Mouse (Mus musculus): ENCODE data around the gene Ttll7. TPM values are rescaled to one million over a fixed set of nuclear protein-coding genes. Genes with fewer than 3 reads are reported as not detected.

Gene Ttll7
- total RNA-seq, 2 experiments from 2014 or later, result 145 to 154 TPM

DNA sequence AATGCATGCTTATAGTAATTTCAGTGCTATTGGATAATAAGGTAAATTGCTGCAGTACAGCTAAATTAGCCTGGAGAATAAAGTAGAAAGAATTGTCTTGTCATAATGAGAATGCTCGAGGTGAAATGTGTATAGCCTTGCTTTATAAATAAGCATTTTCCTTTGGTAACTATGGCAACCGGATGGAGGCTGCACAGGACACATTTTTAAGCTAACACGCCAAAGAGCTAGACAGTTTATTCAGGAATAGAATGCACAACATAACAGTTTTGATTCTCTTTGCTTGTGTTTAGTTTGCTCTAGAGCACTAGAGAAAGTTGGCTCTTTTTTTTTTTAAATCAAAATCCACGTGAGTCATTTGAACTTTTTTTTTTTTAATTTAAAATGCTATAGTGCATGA lies 49.6 kb downstream of the Ttll7 start:
- peak in 1 of 2 experiments; percentile 36 for DNase-seq (ENCODE audit: low spot score in 2 of 2)
- intact Hi-C loops (cut with DNase I), result no loop called here

DNA sequence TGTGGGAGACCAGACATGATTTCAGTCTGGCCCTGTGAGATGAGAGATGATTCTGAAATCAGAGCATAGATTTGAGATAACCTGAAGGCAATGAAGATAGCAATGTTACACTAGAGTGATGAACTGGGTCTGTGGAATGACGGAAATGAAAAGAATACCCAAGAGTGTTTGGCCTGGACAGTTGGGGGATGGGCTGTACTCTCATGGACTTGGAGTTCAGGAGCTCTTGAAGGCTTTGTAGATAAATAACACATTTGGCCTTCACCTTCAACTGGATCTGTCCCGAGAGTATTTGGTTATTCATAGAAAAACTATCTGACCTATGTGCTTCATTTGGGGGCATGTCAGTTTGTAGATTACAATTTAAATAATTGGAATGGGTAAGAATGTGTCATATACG lies 53.4 kb downstream of the Ttll7 start:
- intact Hi-C loops (cut with DNase I), result no loop called here
- DNase-seq (ENCODE audit: low spot score in 2 of 2), result no peak

DNA sequence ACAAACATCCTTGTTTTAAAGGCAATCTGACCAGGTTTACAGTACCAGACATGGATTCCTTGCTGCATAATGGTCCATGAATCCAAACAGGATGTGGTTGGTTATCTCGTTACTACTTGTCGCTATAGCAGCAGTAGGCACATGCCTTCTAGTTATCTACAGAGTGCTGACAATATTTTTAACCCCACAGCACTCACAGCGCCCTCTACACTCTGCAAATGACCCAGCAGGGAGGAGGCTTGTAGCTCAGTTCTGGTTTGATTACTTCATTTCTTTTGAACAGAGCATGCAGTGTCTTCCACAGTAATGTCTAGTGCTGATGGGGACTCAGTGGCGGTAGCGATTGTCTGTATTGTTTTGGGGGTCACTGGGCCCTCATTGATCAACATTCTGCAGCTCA lies 56.8 kb downstream of the Ttll7 start:
- intact Hi-C loops (cut with DNase I), result no loop called here
- no peak for DNase-seq (ENCODE audit: low spot score in 2 of 2)

DNA sequence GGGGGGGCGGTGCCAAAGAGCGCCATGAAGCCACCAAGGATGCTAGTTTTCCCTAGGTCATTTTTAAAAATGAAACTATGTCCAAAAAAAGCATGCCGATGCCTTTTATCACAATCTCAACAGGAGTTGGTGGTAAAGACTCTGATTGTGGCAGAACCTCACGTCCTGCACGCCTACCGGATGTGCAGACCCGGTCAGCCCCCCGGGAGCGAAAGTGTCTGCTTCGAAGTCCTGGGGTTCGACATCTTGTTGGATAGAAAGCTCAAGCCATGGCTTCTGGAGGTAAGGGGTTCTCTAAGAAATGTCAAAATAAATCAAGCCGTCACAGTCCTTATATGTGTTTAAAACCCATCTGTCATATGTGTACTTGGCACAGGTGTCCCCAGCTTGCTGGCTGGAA lies 60.9 kb downstream of the Ttll7 start:
- intact Hi-C loops (cut with DNase I), result loop anchor here (5.0 to 10.0 kb wide), 6 partner anchors 61 to 728 kb away; partner anchors contain the start of genes Prkacb and Ttll7
- no peak for DNase-seq (ENCODE audit: low spot score in 2 of 2)

DNA sequence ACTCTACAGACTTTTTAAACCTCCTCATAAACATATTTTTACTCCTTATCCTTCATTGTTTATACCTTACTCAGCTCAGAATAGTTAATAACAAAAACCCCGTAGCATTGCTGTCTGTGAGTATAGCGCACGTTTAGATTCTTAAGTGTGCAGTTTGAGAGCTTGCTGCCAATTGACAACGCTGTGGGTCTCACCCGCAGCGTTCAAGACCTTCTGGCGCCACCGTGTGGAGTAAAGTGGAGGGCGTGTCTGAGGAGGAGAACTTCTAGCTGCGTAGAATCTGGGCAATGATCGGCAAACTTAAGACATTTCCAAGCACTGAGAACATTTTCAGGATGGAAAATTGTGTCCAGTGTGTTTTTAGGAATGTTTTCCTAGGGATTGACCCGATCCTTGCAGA lies 62.6 kb downstream of the Ttll7 start:
- peak; percentile 85 to 87 for DNase-seq (ENCODE audit: low spot score in 2 of 2)
- intact Hi-C loops (cut with DNase I), result loop anchor here (5.0 to 10.0 kb wide), 6 partner anchors 62 to 730 kb away; partner anchors contain the start of genes Prkacb and Ttll7

DNA sequence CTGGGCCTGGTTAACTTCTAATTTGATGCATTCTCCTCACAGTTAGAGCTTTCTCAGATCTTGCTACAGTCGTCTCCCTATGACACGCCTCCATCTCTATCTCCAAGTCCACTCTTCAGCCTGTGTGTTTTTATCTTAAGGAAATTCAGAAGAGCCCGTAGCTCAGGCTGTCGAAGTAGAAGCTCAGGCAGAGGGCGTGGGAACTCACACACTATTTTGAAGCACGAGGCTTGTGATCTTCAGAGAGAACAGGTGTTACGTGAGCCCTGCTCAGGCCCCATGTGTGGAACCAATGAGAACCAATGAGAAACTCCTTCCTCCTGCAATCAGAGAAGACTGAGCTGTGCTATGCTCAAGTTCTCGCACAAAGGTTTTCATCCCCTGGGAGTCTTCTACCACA lies 65.7 kb downstream of the Ttll7 start:
- DNase-seq (ENCODE audit: low spot score in 2 of 2), result peak; percentile 30 to 52
- intact Hi-C loops (cut with DNase I), result loop anchor here (10.0 kb wide), 3 partner anchors 353 to 733 kb away; no protein-coding TSS in a partner anchor

DNA sequence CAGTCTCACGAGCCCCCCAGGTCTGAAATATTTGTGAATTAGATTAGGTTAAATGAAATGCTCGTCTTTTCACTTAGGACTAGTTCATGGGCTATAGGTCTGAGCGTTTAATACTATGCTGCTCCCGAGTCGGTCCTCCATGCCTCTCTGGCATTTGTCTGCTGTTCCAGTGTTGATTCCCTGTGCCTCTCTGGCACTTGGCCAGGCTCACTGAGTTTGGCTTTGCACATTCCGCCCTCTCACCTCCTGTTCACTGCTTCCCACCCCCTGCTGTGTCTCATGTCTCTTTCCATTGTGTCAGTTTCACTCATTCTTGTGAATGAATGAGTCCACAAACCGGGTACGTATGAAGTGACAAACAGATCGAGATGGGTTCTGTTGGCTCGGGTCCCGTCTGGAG lies 66.2 kb downstream of the Ttll7 start:
- intact Hi-C loops (cut with DNase I), result loop anchor here (10.0 kb wide), 3 partner anchors 354 to 734 kb away; no protein-coding TSS in a partner anchor
- DNase-seq (ENCODE audit: low spot score in 2 of 2), result peak; percentile 65 to 81

DNA sequence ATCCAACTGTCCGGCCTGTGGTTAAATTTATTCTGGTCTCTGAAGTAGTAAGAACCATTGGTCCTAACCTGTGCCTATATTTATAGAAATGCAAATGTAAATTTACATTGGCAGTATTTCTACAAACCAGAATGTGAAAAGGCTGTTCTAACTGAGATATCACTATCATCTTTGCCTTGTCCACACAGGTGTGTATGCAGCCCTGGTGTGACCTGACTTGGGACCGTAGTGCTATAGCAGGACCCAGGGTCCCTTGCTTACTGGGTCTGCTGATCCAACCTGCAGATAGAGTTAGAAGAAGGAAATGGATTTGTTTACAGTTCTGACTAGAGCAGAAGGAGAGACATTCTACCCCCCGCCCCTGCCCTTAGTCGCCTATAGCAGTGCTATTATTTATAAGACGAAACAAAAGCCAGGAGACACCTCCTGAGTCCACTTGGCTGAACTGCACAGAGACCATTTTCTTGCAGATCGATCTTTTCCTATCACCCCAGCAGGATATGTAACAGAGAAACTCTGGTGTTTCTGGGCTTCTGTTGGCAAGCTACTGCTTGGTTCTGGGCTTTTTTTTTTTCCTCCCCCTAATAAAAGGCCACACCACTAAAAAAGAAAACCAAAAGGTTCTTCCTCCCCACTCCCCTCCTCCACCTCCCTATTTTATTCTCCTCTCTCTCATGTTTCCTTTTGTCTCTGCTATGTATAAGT lies 75.3 kb downstream of the Ttll7 start:
- DNase-seq (ENCODE audit: low spot score in 2 of 2), result no peak
- intact Hi-C loops (cut with DNase I), result no loop called here

DNA sequence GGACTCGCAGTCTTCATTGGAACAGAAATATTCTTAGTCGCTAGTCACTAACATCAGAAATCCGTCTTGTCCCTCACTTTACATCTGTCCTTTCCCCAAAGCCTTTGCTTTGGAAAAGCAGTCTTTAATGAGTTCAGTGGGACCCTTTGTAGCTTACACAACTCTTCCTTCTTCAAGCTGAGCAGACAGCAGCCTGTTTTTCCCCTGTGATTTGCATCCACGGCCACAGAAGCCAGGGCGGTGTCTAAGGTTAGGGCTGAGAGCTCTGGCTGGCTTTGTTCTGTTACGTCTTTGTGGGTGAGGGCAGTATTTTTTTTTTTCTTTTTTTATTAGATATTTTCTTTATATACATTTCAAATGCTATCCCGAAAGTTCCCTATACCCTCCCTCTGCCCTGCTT lies 76.0 kb downstream of the Ttll7 start:
- DNase-seq (ENCODE audit: low spot score in 2 of 2), result no peak
- intact Hi-C loops (cut with DNase I), result no loop called here

DNA sequence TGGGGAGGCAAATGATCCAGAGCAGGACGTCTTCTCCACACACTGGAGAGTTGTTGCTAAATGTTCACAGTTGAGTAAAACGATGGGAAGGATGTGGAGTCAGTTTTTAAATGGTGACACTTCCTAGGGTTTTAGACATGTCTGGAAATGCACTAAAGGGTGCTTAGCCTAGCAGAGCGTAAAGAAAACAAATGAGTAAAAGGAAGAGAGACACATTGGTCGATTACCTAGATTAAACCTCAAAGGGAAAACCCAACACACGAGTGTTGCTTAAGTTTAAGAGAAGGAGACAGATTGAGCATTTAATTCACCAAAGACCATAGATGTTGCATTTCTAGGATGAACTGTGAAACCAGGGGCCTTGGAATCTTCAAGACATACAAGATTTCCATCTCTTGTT lies 76.8 kb downstream of the Ttll7 start:
- no peak for DNase-seq (ENCODE audit: low spot score in 2 of 2)

DNA sequence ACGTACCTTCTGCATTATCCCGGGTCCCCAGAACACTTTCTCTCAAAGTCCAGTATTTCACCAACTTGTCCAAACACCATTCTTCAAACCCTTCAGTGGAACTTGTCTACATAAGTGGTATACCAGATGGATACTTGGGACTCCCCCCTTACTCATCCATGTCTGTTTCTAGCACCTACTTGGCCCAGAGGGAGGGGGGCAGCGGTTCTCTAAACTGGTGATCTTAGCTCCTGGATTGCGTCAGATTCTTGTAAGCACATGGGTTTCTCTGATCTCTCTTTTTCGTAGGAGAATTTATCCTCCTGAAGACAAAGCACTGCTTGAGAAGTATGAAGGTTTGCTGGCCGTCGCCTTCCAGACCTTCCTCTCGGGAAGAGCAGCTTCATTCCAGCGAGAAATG lies 79.0 kb downstream of the Ttll7 start:
- DNase-seq (ENCODE audit: low spot score in 2 of 2), result no peak
- intact Hi-C loops (cut with DNase I), result no loop called here

More for the DNA sequence above, 76.8 kb downstream of the Ttll7 start:
- intact Hi-C loops (cut with DNase I), result no loop called here

DNA sequence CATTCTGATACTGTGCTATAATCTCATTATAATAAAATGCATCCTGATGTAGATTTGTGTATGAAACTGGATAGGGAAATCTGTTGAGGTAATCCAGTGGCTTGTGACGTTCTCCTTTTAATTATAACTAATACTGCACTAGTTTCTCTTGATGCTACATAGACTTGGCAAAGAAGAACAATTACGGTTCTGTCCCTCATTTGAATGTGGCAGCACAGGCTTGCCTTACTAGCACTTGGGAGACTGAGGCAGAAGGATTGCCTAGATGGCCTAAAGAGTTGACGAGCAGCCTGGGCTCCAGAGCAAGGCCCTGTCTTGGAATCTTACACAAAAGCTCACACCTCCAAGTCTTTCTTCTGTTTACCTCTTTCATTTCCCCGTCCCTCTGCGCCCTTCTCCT lies 80.3 kb downstream of the Ttll7 start:
- intact Hi-C loops (cut with DNase I), result no loop called here
- no peak for DNase-seq (ENCODE audit: low spot score in 2 of 2)

DNA sequence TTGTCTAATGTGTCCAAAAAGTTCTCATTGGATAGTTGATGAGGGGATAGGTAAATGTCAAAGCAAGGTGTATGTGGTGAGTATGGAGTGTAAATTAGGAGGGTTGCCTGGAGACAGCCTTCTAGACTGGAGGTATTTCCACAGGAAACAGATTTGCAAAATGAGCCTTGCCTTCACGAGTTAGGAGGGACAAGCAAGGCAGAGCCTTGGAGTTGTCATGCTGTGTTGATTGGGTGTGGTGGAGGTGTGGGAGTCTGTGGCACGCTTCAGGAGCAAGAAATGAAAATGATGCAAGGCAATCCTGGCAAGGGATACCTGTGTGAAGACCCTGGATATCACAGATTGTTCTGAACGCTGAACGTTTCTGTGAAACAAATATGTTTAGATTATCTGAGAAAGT lies 84.7 kb downstream of the Ttll7 start:
- intact Hi-C loops (cut with DNase I), result no loop called here

DNA sequence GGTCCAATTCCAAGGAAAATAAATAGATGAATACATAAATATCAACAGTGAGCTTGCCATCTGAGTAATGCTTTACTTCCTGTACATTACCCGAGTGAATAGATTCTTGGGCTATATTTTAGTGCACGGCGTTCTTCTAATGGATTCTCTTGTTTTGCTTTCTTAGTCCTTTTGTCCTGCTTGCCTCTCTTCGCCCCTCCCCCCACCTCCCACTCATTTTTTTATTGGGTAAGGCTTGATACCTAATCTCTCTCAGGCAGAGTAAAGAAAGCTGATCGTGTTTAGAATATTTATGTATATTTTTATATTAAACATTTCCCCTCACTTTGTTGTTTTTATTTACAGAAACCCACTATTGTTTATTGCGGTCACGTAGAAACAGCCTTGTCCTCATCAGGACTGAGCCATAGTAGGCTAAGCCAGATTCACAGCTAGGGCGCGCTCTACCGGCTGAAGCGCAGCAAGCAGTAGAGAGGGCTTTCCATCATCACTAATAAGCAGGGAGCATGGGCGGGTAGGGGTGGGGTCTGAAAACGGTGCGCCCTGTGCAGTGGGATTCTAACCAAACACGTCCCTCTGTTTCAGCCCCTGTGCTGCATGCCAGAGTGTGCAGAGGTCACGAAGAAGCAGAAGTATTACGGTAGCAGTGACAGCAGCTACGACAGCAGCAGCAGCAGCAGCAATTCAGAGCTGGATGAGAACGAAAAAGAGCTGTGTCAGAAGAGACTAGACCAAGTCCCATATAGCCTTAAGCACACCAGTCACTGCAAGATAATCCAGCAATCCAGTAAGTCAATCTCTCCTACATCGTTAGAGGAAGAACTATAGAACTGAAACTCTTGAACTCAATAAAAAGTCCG lies 87.5 kb downstream of the Ttll7 start:
- peak in 1 of 2 experiments; percentile 34 for DNase-seq (ENCODE audit: low spot score in 2 of 2)
- intact Hi-C loops (cut with DNase I), result loop anchor here (10.0 kb wide), 2 partner anchors 145 to 615 kb away; no protein-coding TSS in a partner anchor

More for the DNA sequence above, 84.7 kb downstream of the Ttll7 start:
- DNase-seq (ENCODE audit: low spot score in 2 of 2), result no peak

DNA sequence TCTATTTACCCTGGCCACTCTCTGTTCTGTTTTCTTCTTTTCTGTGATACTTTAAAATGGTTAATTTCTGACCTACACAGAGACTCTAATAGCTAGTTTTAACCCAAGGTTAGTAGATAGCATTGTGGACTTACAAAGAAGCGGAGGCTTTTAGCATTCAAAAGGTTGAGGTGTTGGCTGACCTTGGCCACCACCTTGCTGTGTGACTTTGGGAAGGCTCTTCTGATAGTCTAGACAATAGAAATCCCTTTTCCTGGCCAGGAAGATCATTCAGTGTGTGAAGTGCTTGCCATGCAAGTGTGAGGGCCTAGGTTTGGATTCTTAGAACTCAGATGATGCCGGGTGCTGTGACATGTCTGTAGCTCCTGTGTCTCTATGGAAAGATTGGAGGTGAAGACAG lies 90.9 kb downstream of the Ttll7 start:
- intact Hi-C loops (cut with DNase I), result loop anchor here (10.0 kb wide), 2 partner anchors 148 to 618 kb away; no protein-coding TSS in a partner anchor
- DNase-seq (ENCODE audit: low spot score in 2 of 2), result no peak

DNA sequence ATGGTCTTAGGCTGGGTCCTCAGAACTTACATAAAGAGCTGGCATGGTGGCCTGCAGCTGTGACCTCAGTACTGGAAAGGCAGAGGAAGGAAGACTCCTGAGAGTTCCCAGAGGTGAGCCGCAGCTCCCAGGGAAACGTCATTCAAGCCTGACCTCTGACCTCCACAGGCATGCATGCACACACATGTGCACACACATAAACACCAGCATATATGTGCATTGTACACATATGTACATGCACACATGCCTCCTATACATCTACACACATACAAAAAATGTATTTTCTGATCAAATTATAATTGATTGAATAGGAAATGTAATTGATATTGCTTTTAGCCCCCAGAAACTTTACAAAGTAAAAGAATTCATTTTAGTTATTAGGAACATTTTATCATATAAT lies 93.2 kb downstream of the Ttll7 start:
- DNase-seq (ENCODE audit: low spot score in 2 of 2), result no peak
- intact Hi-C loops (cut with DNase I), result loop anchor here (10.0 kb wide), 2 partner anchors 151 to 621 kb away; no protein-coding TSS in a partner anchor

DNA sequence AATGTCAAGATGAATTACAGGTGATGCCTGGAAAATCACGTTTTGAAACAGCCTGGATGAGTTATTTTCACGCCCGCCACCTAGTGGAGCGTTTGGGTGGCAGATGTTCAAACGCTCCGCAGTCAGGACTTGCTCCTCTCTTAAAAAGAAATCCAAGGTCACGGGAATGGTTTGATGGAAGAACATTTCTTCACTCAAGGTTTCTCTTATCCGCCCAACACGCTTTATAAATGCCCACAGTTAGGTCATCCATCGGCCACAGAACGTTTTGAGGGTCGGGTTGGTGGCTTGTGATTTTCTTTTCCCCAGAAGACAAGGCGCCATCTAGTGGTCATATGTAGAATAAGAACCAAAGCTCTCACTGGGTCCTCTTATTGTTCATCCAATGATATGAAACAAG lies 93.7 kb downstream of the Ttll7 start:
- intact Hi-C loops (cut with DNase I), result loop anchor here (10.0 kb wide), 2 partner anchors 151 to 621 kb away; no protein-coding TSS in a partner anchor
- peak; percentile 76 to 82 for DNase-seq (ENCODE audit: low spot score in 2 of 2)

DNA sequence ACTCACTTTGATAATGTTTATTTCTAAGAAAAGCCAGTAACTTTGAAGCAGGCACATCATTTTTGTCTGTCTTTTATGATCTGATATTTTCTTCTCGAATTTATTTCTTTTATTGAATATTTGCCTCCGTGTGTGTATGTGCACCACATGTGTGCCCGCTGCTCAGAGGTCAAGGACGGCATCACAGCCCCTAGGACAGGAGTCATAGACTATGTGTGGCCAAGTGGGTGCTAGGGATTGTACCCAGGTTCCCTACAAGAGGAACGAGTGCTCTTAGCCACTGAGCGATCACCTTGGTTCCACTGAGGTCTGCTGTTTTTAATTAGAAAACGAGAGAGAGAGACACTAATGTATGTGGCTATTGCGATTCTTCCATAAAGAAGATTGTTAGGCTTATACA lies 94.5 kb downstream of the Ttll7 start:
- intact Hi-C loops (cut with DNase I), result loop anchor here (10.0 kb wide), 2 partner anchors 152 to 622 kb away; no protein-coding TSS in a partner anchor

DNA sequence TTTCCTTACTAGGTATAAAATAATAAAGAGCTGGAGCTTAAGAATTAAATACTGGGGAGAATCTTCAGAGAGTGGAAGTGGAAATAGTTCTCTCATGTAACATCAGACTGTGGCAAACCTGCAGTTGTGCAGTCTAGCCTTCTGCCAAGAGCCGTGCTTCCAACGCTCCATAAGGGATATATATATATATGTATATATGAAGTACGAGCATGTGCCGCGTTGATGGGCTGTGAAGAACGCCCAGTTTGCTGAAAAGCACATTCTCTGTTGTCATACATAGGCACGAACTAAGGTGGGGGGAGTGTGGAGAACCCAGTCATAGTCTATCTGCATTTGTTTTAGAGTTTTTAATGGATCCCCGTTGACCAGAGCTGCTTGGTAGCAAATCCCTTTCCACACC lies 104.6 kb downstream of the Ttll7 start:
- intact Hi-C loops (cut with DNase I), result no loop called here
- DNase-seq (ENCODE audit: low spot score in 2 of 2), result peak; percentile 22 to 64

More for the DNA sequence above, 94.5 kb downstream of the Ttll7 start:
- DNase-seq (ENCODE audit: low spot score in 2 of 2), result no peak

DNA sequence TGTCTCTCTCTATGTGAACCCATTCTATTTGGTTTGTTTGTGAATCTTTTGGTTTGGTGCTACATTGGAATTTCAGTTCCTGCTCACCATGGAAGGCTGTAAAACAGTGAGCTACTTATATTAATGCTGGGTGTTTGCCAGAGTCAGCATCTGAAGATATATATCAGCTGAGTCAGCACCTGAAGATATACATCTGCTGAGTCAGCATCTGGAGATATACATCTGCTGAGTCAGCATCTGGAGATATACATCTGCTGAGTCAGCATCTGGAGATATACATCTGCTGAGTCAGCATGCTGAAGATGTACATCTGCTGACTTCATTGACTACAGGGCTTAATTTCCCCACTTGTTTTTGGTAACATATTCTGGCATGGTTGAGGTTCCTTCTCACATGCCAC lies 110.7 kb downstream of the Ttll7 start:
- intact Hi-C loops (cut with DNase I), result no loop called here
- DNase-seq (ENCODE audit: low spot score in 2 of 2), result no peak

Data from left cerebral cortex, postnatal 14 days (tissue).